Mouse (Mus musculus) large intestine, adult 2 months (tissue): ENCODE data around the gene 9530053A07Rik. TPM values are rescaled to one million over a fixed set of nuclear protein-coding genes. Genes with fewer than 3 reads are reported as not detected.

Experiments
- DNase-seq: peaks from one replicate; pipeline ENCODE4 v3.0.0-alpha.2; 2012; ENCODE audit warnings: low read depth, low spot score
- WGBS: fragments of 180-500 bp; shearing (Covaris S2); methylation state at CpG from one replicate; pipeline ENCODE4 v1.1.7; 2018; 5-methylcytosine and 5-hydroxymethylcytosine counted together
- polyA plus RNA-seq: library from polyadenylated mRNA; depleted of rRNA; stranded (reverse); fragments of >200 nt; gene quantifications from 2 replicates; pipeline ENCODE4 v1.2.3, GENCODE M21; 2012; rRNA removed

The 9530053A07Rik gene
- polyA plus RNA-seq, 1 experiment, result 0.25 TPM

DNA sequence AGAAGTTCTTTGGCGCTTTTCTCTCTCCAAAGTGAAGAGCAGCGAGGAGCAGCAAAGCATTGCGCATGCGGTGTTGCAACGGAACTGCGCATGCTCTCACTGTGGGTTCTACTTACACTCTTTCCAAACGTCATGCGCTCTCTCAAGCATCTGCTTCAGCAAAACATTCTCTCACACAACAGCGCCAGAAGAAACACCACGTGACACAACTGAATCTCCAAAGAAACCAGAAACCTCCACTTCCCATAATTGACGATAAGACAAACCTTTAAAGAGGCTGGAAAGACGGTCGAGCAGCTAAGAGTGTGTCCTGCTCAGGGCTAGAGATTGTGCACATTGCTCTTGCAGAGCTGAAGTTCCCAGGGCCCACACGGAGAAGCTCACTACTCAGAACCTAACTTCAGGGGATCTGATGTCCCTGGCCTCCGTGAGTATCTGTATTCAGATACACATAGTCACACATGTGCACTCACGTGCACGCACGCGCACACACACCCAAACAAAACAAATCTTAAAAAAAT is 79.8 kb downstream of the 9530053A07Rik start:
- WGBS, result 46% methylated on average over 19 of the region's 19 CpGs
- DNase-seq, result peak; percentile 37

DNA sequence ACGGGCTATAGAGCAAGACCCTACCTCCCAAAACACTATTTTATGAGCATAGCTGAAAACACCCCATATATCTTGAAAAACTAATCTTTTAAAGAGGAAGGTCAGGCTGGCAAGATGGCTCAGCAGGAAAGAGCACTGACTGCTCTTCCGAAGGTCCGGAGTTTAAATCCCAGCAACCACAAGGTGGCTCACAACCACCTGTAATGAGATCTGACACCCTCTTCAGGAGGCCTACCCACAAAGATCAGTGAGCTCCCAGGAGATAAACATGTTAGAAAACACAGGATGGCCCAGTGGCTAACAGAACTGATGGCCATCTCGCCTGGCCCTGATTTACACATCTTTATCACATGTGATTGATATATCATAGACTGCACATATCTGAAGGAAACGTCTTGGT is 81.5 kb downstream of the 9530053A07Rik start:
- no peak for DNase-seq
- 40% methylated on average over 5 of the region's 5 CpGs for WGBS

DNA sequence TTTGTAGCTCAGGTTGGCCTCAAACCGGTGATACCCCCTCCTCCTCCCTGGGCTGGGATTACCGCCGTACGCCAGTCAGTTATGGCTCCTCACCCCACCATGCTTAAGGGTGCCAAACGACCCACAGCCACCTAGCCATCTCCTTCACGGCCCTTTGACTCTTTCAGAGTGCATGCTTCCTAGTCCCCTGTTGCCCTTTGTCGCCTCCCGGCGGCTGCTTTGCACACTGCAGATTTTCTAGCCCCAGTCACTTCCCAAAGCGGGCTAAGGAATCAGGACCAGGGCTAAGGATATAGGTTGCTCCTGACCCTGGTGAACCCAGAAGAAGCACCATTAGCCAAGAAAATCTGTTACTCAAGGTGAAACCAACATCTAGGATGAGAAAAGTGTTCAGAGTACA is 84.9 kb downstream of the 9530053A07Rik start:
- DNase-seq, result peak; percentile 27
- 33% methylated on average over 10 of the region's 10 CpGs for WGBS

Other genes starting within 250 kb of the 9530053A07Rik start
- gene Zfp974, start 200.0 kb upstream of the 9530053A07Rik start, polyA plus RNA-seq, result 1.1 and 1.7 TPM in 2 replicates
- gene Zfp780b, start 150.3 kb upstream of the 9530053A07Rik start, polyA plus RNA-seq, result 1.2 and 1.5 TPM in 2 replicates
- gene Zfp850, start 115.4 kb upstream of the 9530053A07Rik start, polyA plus RNA-seq, result 0.33 and 0.36 TPM in 2 replicates
- gene Psmc4, start 79.4 kb upstream of the 9530053A07Rik start, polyA plus RNA-seq, result 124 and 133 TPM in 2 replicates
- 2,978 and 3,484 TPM in 2 replicates for gene Fcgbp, start 58.2 kb upstream of the 9530053A07Rik start, polyA plus RNA-seq
- 58.2 and 60.1 TPM in 2 replicates for gene Fbl, start 40.2 kb downstream of the 9530053A07Rik start, polyA plus RNA-seq
- 11.3 and 16.1 TPM in 2 replicates for gene Dyrk1b, start 50.0 kb downstream of the 9530053A07Rik start, polyA plus RNA-seq
- 0.89 and 1.2 TPM in 2 replicates for gene Eid2, start 138.4 kb downstream of the 9530053A07Rik start, polyA plus RNA-seq
- gene Eid2b, start 148.3 kb downstream of the 9530053A07Rik start, polyA plus RNA-seq, result 1.9 and 2.9 TPM in 2 replicates
- gene Selenov, start 161.7 kb downstream of the 9530053A07Rik start, polyA plus RNA-seq, result not detected in 2 replicates
- gene Dll3, start 172.8 kb downstream of the 9530053A07Rik start, polyA plus RNA-seq, result 0.41 and 0.55 TPM in 2 replicates
- 96.5 and 103 TPM in 2 replicates for gene Timm50, start 182.6 kb downstream of the 9530053A07Rik start, polyA plus RNA-seq
- gene Supt5, start 209.3 kb downstream of the 9530053A07Rik start, polyA plus RNA-seq, result 67.7 and 84.2 TPM in 2 replicates
- 1,007 and 1,073 TPM in 2 replicates for gene Rps16, start 221.2 kb downstream of the 9530053A07Rik start, polyA plus RNA-seq
- 20.4 and 27.5 TPM in 2 replicates for gene Plekhg2, start 243.1 kb downstream of the 9530053A07Rik start, polyA plus RNA-seq